11 mouse cellular contexts compared by ENCODE assay signal in genomic region chr2:70978271-70978670, GRCm38 (mm10).
DNase-seq lines count a peak whose midpoint lies in the region; ATAC-seq and TF ChIP-seq lines count a peak whose summit lies in the region.
"Had no signal": no experiment of that assay in that cellular context is flagged by ENCODE, and none has a peak within 500 bp of the region (broad histone marks: within the 10 kb centered on the region; RNA-seq: fewer than 3 reads in every experiment).

No protein-coding gene starts in this region.

- peaks cover 3% of the 10 kb centered on the region; the same call in 1 of the 2 replicates for H3K4me1 ChIP-seq in heart, embryonic 11.5 days (ENCODE audit: control insufficient read depth, insufficient read depth, low read length)
- H3K4me1 ChIP-seq in kidney, postnatal 0 days (replicated peaks; ENCODE audit: insufficient read depth, low read length) = no peaks in the 10 kb centered on the region
- no peaks in the 10 kb centered on the region for H3K4me1 ChIP-seq in forebrain, embryonic 12.5 days
- H3K4me1 ChIP-seq in thymus, adult 2 months (replicated peaks; ENCODE audit: control insufficient read depth, insufficient read depth, low read length) = no peaks in the 10 kb centered on the region
- H3K4me1 ChIP-seq: liver, embryonic 13.5 days had no signal

- TF ChIP-seq POLR2A in thymus, adult 2 months (IDR thresholded peaks at IDR 0.05; ENCODE audit: control insufficient read depth, extremely low read depth, insufficient read depth, low read length, poor library complexity) = no peak

- ATAC-seq in heart, embryonic 11.5 days (replicated peaks; ENCODE audit: insufficient number of reproducible peaks, low FRiP score, low TSS enrichment) = no peak
- ATAC-seq in kidney, postnatal 0 days (replicated peaks; ENCODE audit: low FRiP score, low read depth) = no peak
- no peak for ATAC-seq in forebrain, embryonic 12.5 days (ENCODE audit: low FRiP score)
- ATAC-seq: hindbrain, postnatal 0 days had no signal

- H3K9ac ChIP-seq in heart, embryonic 11.5 days (ENCODE audit: low read depth, low read length) = no peak overlapping the region
- no peak overlapping the region for H3K9ac ChIP-seq in kidney, postnatal 0 days (ENCODE audit: low read depth, low read length)
- H3K9ac ChIP-seq in forebrain, embryonic 12.5 days = no peak overlapping the region
- H3K9ac ChIP-seq: liver, embryonic 13.5 days had no signal

- WGBS in heart, embryonic 11.5 days (ENCODE audit: insufficient replicate concordance) = 80% methylated on average over 5 of the region's 5 CpGs
- WGBS in kidney, postnatal 0 days = 76% methylated on average over 5 of the region's 5 CpGs
- WGBS in forebrain, embryonic 12.5 days = 89% methylated on average over 5 of the region's 5 CpGs
- 93% methylated on average over 5 of the region's 5 CpGs for WGBS in thymus, adult 2 months

- H3K27ac ChIP-seq in heart, embryonic 11.5 days (ENCODE audit: low read depth, low read length) = no peak overlapping the region
- H3K27ac ChIP-seq in kidney, postnatal 0 days = no peak overlapping the region
- no peak overlapping the region for H3K27ac ChIP-seq in forebrain, embryonic 12.5 days
- H3K27ac ChIP-seq in thymus, adult 2 months (ENCODE audit: control insufficient read depth, insufficient read depth, low read length) = no peak overlapping the region
- H3K27ac ChIP-seq: hindbrain, postnatal 0 days; liver, embryonic 13.5 days had no signal

- no peak for TF ChIP-seq CTCF in kidney, postnatal 0 days (IDR thresholded peaks at IDR 0.05; ENCODE audit: low read depth)
- no peak for TF ChIP-seq CTCF in thymus, adult 2 months (IDR thresholded peaks at IDR 0.05; ENCODE audit: borderline replicate concordance, control insufficient read depth, extremely low read depth, insufficient read depth, low read length, poor library complexity)

- H3K27me3 ChIP-seq in heart, embryonic 11.5 days (ENCODE audit: control insufficient read depth, insufficient read depth, low read length) = no peaks in the 10 kb centered on the region
- no peaks in the 10 kb centered on the region for H3K27me3 ChIP-seq in kidney, postnatal 0 days (ENCODE audit: insufficient read depth, low read length)
- no peaks in the 10 kb centered on the region for H3K27me3 ChIP-seq in forebrain, embryonic 12.5 days
- H3K27me3 ChIP-seq in thymus, adult 2 months (ENCODE audit: control insufficient read depth, insufficient read depth, low read length) = no peaks in the 10 kb centered on the region
- H3K27me3 ChIP-seq: liver, embryonic 13.5 days had no signal

- no peak overlapping the region for H3K4me2 ChIP-seq in heart, embryonic 11.5 days
- no peak overlapping the region for H3K4me2 ChIP-seq in kidney, postnatal 0 days (ENCODE audit: low read length)
- no peak overlapping the region for H3K4me2 ChIP-seq in forebrain, embryonic 12.5 days
- H3K4me2 ChIP-seq: liver, embryonic 13.5 days had no signal

- H3K9me3 ChIP-seq in heart, embryonic 11.5 days (replicated peaks; ENCODE audit: control insufficient read depth, low read length) = no peaks in the 10 kb centered on the region; the same call in 1 of the 2 replicates
- peaks cover 3% of the 10 kb centered on the region; the same call in 1 of the 2 replicates for H3K9me3 ChIP-seq in kidney, postnatal 0 days (replicated peaks; ENCODE audit: low read length)
- 0 out of 2 replicates have a peak, but pooled peaks cover 3% of the 10 kb centered on the region for H3K9me3 ChIP-seq in forebrain, embryonic 12.5 days
- H3K9me3 ChIP-seq: liver, embryonic 13.5 days had no signal

- no peaks in the 10 kb centered on the region for H3K36me3 ChIP-seq in heart, embryonic 11.5 days (ENCODE audit: control insufficient read depth, insufficient read depth, low read length)
- no peaks in the 10 kb centered on the region for H3K36me3 ChIP-seq in kidney, postnatal 0 days (ENCODE audit: insufficient read depth, low read length)
- H3K36me3 ChIP-seq in forebrain, embryonic 12.5 days (replicated peaks) = no peaks in the 10 kb centered on the region
- no peaks in the 10 kb centered on the region; the same call in 1 of the 2 replicates for H3K36me3 ChIP-seq in thymus, adult 2 months (ENCODE audit: control insufficient read depth, insufficient read depth, low read length)

- peak; percentile 71 to 88 for DNase-seq in heart, adult 18-20 months
- peak; percentile 58 to 63 for DNase-seq in right cerebral cortex, postnatal 10 days (ENCODE audit: low spot score in 2 of 2)
- DNase-seq in right cerebral cortex, adult 2 months (ENCODE audit: low spot score in 2 of 2) = no peak
- DNase-seq in kidney, postnatal 0 days (ENCODE audit: low spot score) = peak; percentile 24
- DNase-seq in urinary bladder, postnatal 25 days (ENCODE audit: low spot score) = no peak
- no peak for DNase-seq in thymus, adult 2 months
- DNase-seq: cerebellum, postnatal 36 days; liver, embryonic 13.5 days had no signal

- no peak overlapping the region for H3K4me3 ChIP-seq in heart, embryonic 11.5 days (ENCODE audit: low read depth, low read length)
- no peak overlapping the region for H3K4me3 ChIP-seq in kidney, postnatal 0 days (replicated peaks; ENCODE audit: low read depth, low read length)
- H3K4me3 ChIP-seq in forebrain, embryonic 12.5 days (replicated peaks) = no peak overlapping the region
- H3K4me3 ChIP-seq in thymus, adult 2 months (ENCODE audit: control insufficient read depth, insufficient read depth, low read length) = no peak overlapping the region
- H3K4me3 ChIP-seq: liver, embryonic 13.5 days had no signal

Comparison
In these comparisons a context has a peak if more than half of its experiments do, and no peak if none do; other contexts are left out.
1. DNase-seq: peak in heart, adult 18-20 months (2 of 2), right cerebral cortex, postnatal 10 days (2 of 2) and kidney, postnatal 0 days (single experiment); none in right cerebral cortex, adult 2 months (0 of 2), urinary bladder, postnatal 25 days (single experiment) and thymus, adult 2 months (single experiment).